Mouse (Mus musculus) intestine, embryonic 14.5 days (tissue): ENCODE results near the gene Lmbrd2. TPM values are rescaled to one million over a fixed set of nuclear protein-coding genes. Genes with fewer than 3 reads are reported as not detected.

Source experiments
- ATAC-seq: fragments of 200-750 bp; cut with Nextera tagmentation; replicated peaks from 2 replicates; pipeline ENCODE4 v1.8.0; 2017; ENCODE audit warnings: low read depth, moderate number of reproducible peaks, moderate TSS enrichment, moderate library complexity; ENCODE audit not compliant: low FRiP score, low TSS enrichment
- DNase-seq: peaks from one replicate; pipeline ENCODE4 v3.0.0-alpha.2; 2018; ENCODE audit warnings: low spot score
- H3K27ac ChIP-seq: fragments of 300-500 bp; sonication (generic); 2 replicates; pipeline ENCODE4 v1.5.1; 2014; ENCODE audit warnings: low read depth, mild to moderate bottlenecking, control low read depth
- H3K27me3 ChIP-seq: fragments of 300-500 bp; sonication (generic); replicated peaks from 2 replicates; pipeline ENCODE4 v1.6.1; 2014; ENCODE audit warnings: low read length, control low read depth; ENCODE audit not compliant: control insufficient read depth, insufficient read depth
- H3K36me3 ChIP-seq: fragments of 300-500 bp; sonication (generic); 2 replicates; pipeline ENCODE4 v1.6.1; 2014; ENCODE audit warnings: low read length, control low read depth; ENCODE audit not compliant: control insufficient read depth, insufficient read depth
- H3K4me1 ChIP-seq: fragments of 300-500 bp; sonication (generic); replicated peaks from 2 replicates; pipeline ENCODE4 v1.6.1; 2014; ENCODE audit warnings: low read length, control low read depth, mixed read lengths; ENCODE audit not compliant: control insufficient read depth, insufficient read depth
- H3K4me2 ChIP-seq: fragments of 300-500 bp; sonication (generic); 2 replicates; pipeline ENCODE4 v1.6.1; 2014; ENCODE audit warnings: low read length
- H3K4me3 ChIP-seq: fragments of 300-500 bp; sonication (generic); 2 replicates; pipeline ENCODE4 v1.5.1; 2014; ENCODE audit warnings: low read depth, low read length, control low read depth, mixed read lengths
- H3K9ac ChIP-seq: fragments of 300-500 bp; sonication (generic); 2 replicates; pipeline ENCODE4 v1.6.1; 2014; ENCODE audit warnings: mild to moderate bottlenecking, low read length
- H3K9me3 ChIP-seq: fragments of 300-500 bp; sonication (generic); 2 replicates; pipeline ENCODE4 v1.6.1; 2016; ENCODE audit warnings: low read length, control low read depth; ENCODE audit not compliant: control insufficient read depth
- WGBS: fragments of 180-500 bp; shearing (Covaris S2); extraction: QIAGEN DNeasy Blood & Tissue Kit; methylation state at CpG from one replicate; pipeline ENCODE4 v1.1.7; 2014; 5-methylcytosine and 5-hydroxymethylcytosine counted together
- polyA plus RNA-seq: library from polyadenylated mRNA; unstranded; fragments of >200 nt; fragmentation: Nextera tagmentation; extraction: Ambion mirVana; gene quantifications from 2 replicates; pipeline ENCODE4 v1.2.1, GENCODE M21; 2014

Lmbrd2 gene
- 4.6 and 4.9 TPM in 2 replicates for polyA plus RNA-seq

DNA sequence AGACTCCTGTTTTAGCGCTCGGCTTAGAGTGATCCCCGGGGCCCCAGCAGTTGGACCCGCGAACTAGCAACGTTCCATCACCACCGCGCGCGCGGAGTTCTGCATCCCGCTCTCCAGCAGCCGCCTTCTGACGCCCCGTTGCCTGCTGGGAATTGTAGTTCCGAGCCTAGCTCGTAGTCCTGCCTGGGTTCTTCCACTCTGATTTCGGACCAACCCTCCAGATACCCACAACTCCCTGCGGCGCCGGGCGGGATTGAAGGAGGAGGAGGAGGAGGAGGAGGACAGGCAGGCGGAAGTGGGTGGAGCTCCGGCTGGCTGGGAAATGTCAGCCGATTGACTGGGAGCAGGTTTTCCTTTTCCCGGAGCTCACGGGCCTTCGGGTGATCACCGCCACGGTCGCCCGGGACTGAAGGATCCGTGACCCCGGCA is at the start of gene Lmbrd2:
Lmbrd2 (plus strand) TSS at position 299 of the 429 bp plus-strand sequence.
- Histone ChIP-seq H3K4me2 (peak within 1 kb of the TSS; percentile 79), H3K4me3 (peak within 1 kb of the TSS; percentile 87), H3K4me1 (peaks cover 14% of the 10 kb centered on the region), H3K27ac (peak within 1 kb of the TSS; percentile 77), H3K36me3 (peaks cover 31% of the 10 kb centered on the region), H3K9ac (peak within 1 kb of the TSS; percentile 74), H3K27me3 (no peaks in the 10 kb centered on the region), H3K9me3 (no peaks in the 10 kb centered on the region)
- peak; percentile 97 for ATAC-seq
- peak; percentile 96 for DNase-seq
- WGBS = 0% methylated on average over 34 of the region's 34 CpGs

GRCm38 (mm10) chr15:9090662-9091061 is 49.7 kb upstream of the Lmbrd2 start:
- Histone ChIP-seq H3K9ac (no peak overlapping the region), H3K9me3 (no peaks in the 10 kb centered on the region), H3K27me3 (no peaks in the 10 kb centered on the region), H3K36me3 (peaks cover 40% of the 10 kb centered on the region), H3K4me2 (no peak overlapping the region), H3K27ac (no peak overlapping the region), H3K4me3 (no peak overlapping the region), H3K4me1 (peaks cover 13% of the 10 kb centered on the region)
- whole genome bisulfite sequencing = 87% methylated on average over 5 of the region's 5 CpGs
- no peak for ATAC-seq
- DNase-seq = peak; percentile 10

- H3K4me3 ChIP-seq = no peak overlapping the region
- H3K36me3 ChIP-seq = peaks cover 54% of the 10 kb centered on the region
- H3K9me3 ChIP-seq = no peaks in the 10 kb centered on the region
- DNase-seq (no peak), ATAC-seq (peak; percentile 51)
- WGBS = 64% methylated on average over 11 of the region's 11 CpGs
- H3K4me2 ChIP-seq = 0 out of 2 replicates have a peak overlapping the region, but pooled peaks have one; percentile 30
- H3K27ac ChIP-seq = no peak overlapping the region
- peaks cover 13% of the 10 kb centered on the region for H3K4me1 ChIP-seq
- H3K27me3 ChIP-seq = no peaks in the 10 kb centered on the region
- no peak overlapping the region for H3K9ac ChIP-seq
These were observed 46.6 kb upstream of the Lmbrd2 start for GRCm38 (mm10) chr15:9093598-9094365.

DNA sequence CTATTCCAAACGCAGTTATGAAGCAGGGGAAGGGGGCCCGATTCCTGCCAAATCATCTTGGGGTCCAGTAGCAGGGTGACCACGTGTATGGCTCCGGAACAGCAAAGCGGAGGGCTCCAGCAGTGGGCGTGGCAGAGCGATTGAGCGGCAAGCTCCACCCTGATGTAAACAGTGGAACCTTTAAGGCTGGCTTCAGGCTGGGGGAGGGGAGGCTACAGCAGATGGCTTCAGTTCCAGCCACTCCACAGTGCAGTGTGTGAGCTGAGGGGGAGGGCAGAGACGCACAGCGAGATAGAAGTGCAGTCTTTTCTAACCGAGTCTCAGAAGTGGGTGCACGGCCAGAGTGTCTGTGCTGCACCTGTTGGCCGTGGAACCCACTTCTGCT is 46.0 kb upstream of the Lmbrd2 start:
- Histone ChIP-seq H3K4me3 (no peak overlapping the region), H3K27ac (no peak overlapping the region), H3K9ac (no peak overlapping the region), H3K27me3 (no peaks in the 10 kb centered on the region), H3K4me1 (peaks cover 13% of the 10 kb centered on the region), H3K36me3 (peaks cover 60% of the 10 kb centered on the region), H3K4me2 (peak overlapping the region; percentile 30), H3K9me3 (no peaks in the 10 kb centered on the region)
- 6% methylated on average over 13 of the region's 13 CpGs for WGBS
- ATAC-seq (peak; percentile 89), DNase-seq (peak; percentile 72)

DNA sequence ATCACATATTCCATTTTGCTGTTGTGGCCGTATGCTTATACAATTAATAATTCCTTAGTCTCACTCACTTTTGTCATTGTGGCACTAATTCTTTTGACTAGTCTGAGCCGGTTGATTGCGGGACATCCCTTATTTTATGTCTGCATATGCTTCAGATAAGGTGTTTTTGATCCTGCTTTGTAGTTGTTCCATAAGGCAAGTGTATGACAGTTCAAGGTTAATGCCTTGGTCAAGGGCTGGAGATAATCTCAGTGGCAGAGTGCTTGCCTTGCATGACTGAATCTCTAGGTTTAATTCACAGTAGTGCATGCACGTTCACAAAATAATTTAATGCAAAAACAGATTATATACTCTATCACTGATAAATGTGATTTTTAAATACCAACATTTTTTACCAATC is 43.5 kb upstream of the Lmbrd2 start:
- no peak overlapping the region for H3K4me3 ChIP-seq
- DNase-seq (no peak), ATAC-seq (no peak)
- H3K36me3 ChIP-seq = peaks cover 73% of the 10 kb centered on the region
- no peaks in the 10 kb centered on the region for H3K27me3 ChIP-seq
- no peak overlapping the region for H3K9ac ChIP-seq
- no peaks in the 10 kb centered on the region for H3K9me3 ChIP-seq
- WGBS = 86% methylated on average over 4 of the region's 4 CpGs
- no peak overlapping the region for H3K27ac ChIP-seq
- peaks cover 10% of the 10 kb centered on the region for H3K4me1 ChIP-seq
- no peak overlapping the region for H3K4me2 ChIP-seq

- no peaks in the 10 kb centered on the region for H3K9me3 ChIP-seq
- H3K9ac ChIP-seq = no peak overlapping the region
- no peaks in the 10 kb centered on the region for H3K27me3 ChIP-seq
- DNase-seq (peak; percentile 29), ATAC-seq (no peak)
- no peak overlapping the region for H3K4me2 ChIP-seq
- peaks cover 84% of the 10 kb centered on the region for H3K36me3 ChIP-seq
- 92% methylated on average over 10 of the region's 10 CpGs for WGBS
- no peaks in the 10 kb centered on the region for H3K4me1 ChIP-seq
- no peak overlapping the region for H3K4me3 ChIP-seq
- no peak overlapping the region for H3K27ac ChIP-seq
These were observed 39.8 kb upstream of the Lmbrd2 start for GRCm38 (mm10) chr15:9100446-9101077.

DNA sequence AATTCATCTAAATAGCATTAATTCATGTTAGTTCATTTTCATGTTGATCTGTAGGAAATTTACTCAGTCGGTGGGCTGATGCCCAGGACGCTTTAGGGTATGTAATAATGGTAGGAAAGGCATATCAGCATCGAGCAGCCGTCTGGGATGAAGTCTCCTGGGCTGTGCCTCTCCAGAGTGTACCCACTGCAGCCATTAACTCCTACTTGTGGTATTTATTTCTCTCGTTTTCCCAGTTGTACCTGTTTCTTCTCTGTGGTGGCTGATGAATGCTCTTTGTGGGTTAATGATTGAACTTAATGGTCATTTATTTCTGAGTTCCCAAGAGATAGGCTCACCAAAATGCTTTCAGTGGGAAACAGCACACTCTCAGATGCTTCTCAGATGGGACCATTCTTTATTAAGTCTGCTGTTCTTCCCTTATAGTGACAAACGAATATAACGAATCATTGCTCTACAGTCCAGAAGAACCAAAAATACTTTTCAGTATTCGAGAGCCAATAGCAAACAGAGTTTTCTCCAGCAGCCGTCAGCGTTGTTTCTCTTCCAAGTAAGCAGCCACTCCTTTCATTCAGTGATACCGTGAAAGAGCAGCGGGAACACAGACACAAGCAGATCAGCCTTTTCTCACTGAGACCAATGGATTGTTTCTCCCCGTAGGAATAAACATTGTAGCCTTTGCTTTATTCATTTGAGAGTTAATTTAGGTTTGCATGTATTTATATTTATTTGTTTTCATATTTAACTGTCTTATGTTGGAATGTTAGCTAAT is 33.9 kb upstream of the Lmbrd2 start:
- H3K27me3 ChIP-seq = no peaks in the 10 kb centered on the region
- no peak overlapping the region for H3K27ac ChIP-seq
- DNase-seq (peak; percentile 46), ATAC-seq (0 out of 2 replicates have a peak, but pooled peaks have one; percentile 44)
- H3K9ac ChIP-seq = no peak overlapping the region
- no peaks in the 10 kb centered on the region for H3K9me3 ChIP-seq
- H3K4me3 ChIP-seq = no peak overlapping the region
- no peak overlapping the region for H3K4me2 ChIP-seq
- WGBS = 68% methylated on average over 13 of the region's 13 CpGs
- no peaks in the 10 kb centered on the region for H3K4me1 ChIP-seq
- peaks cover 61% of the 10 kb centered on the region for H3K36me3 ChIP-seq

- DNase-seq (peak; percentile 42), ATAC-seq (no peak)
- no peak overlapping the region for H3K9ac ChIP-seq
- H3K4me1 ChIP-seq = peaks cover 3% of the 10 kb centered on the region; the same call in 1 of the 2 replicates
- no peaks in the 10 kb centered on the region for H3K9me3 ChIP-seq
- H3K27me3 ChIP-seq = no peaks in the 10 kb centered on the region
- H3K4me2 ChIP-seq = no peak overlapping the region
- H3K4me3 ChIP-seq = no peak overlapping the region
- H3K36me3 ChIP-seq = peaks cover 68% of the 10 kb centered on the region
- no peak overlapping the region for H3K27ac ChIP-seq
- WGBS = 85% methylated on average over 6 of the region's 6 CpGs
These were observed 29.6 kb upstream of the Lmbrd2 start for GRCm38 (mm10) chr15:9110526-9111347.
